Comparison of ENCODE assay signal across 16 mouse cellular contexts in genomic region chr4:58146676-58147075, GRCm38 (mm10). TPM values are rescaled to one million over a fixed set of nuclear protein-coding genes. Genes with fewer than 3 reads are reported as not detected.
A peak's percentile ranks its signal among the peaks of the same experiment; 100 is the strongest.
DNase-seq lines count a peak whose midpoint lies in the region; ATAC-seq and TF ChIP-seq lines count a peak whose summit lies in the region.
"Had no signal": no experiment of that assay in that cellular context is flagged by ENCODE, and none has a peak within 500 bp of the region (broad histone marks: within the 10 kb centered on the region; RNA-seq: fewer than 3 reads in every experiment).

No protein-coding gene starts in this region.

- peak; percentile 35 for TF ChIP-seq CTCF in hindbrain, postnatal 0 days (IDR thresholded peaks at IDR 0.05; ENCODE audit: low read depth)

- ATAC-seq in hindbrain, postnatal 0 days: no peak
- ATAC-seq in hindbrain, embryonic 13.5 days (ENCODE audit: low FRiP score): no peak
- no peak for ATAC-seq in midbrain, embryonic 11.5 days (ENCODE audit: low FRiP score)
- no peak for ATAC-seq in erythroid progenitor cell, adult 5-6 weeks (replicated peaks; ENCODE audit: low FRiP score, poor library complexity, severe bottlenecking)
- ATAC-seq: forebrain, embryonic 15.5 days had no signal

- no peaks in the 10 kb centered on the region for H3K4me1 ChIP-seq in hindbrain, postnatal 0 days (ENCODE audit: insufficient read depth, low read length)
- H3K4me1 ChIP-seq in hindbrain, embryonic 13.5 days (replicated peaks): no peaks in the 10 kb centered on the region
- H3K4me1 ChIP-seq in midbrain, embryonic 11.5 days (ENCODE audit: control insufficient read depth, insufficient read depth, low read length): no peaks in the 10 kb centered on the region
- H3K4me1 ChIP-seq in midbrain, embryonic 10.5 days: no peaks in the 10 kb centered on the region
- H3K4me1 ChIP-seq: embryonic facial prominence, embryonic 15.5 days; forebrain, embryonic 15.5 days had no signal

- whole genome bisulfite sequencing in hindbrain, postnatal 0 days: 93% methylated on average over 2 of the region's 2 CpGs
- WGBS in hindbrain, embryonic 13.5 days: 96% methylated on average over 2 of the region's 2 CpGs
- WGBS in midbrain, embryonic 11.5 days: 91% methylated on average over 2 of the region's 2 CpGs
- WGBS in midbrain, embryonic 10.5 days: 93% methylated on average over 2 of the region's 2 CpGs

- no peak overlapping the region for H3K4me3 ChIP-seq in hindbrain, postnatal 0 days (ENCODE audit: low read length)
- no peak overlapping the region for H3K4me3 ChIP-seq in hindbrain, embryonic 13.5 days
- no peak overlapping the region for H3K4me3 ChIP-seq in midbrain, embryonic 11.5 days (ENCODE audit: low read depth, low read length)
- no peak overlapping the region for H3K4me3 ChIP-seq in midbrain, embryonic 10.5 days
- H3K4me3 ChIP-seq: embryonic facial prominence, embryonic 15.5 days; forebrain, embryonic 15.5 days had no signal

- H3K27me3 ChIP-seq in hindbrain, postnatal 0 days (ENCODE audit: insufficient read depth, low read length): no peaks in the 10 kb centered on the region
- H3K27me3 ChIP-seq in hindbrain, embryonic 13.5 days: no peaks in the 10 kb centered on the region
- H3K27me3 ChIP-seq in midbrain, embryonic 11.5 days (ENCODE audit: control insufficient read depth, insufficient read depth, low read length): no peaks in the 10 kb centered on the region
- no peaks in the 10 kb centered on the region for H3K27me3 ChIP-seq in midbrain, embryonic 10.5 days (ENCODE audit: low read depth, poor library complexity, severe bottlenecking)
- H3K27me3 ChIP-seq: CH12.LX; embryonic facial prominence, embryonic 15.5 days; forebrain, embryonic 15.5 days had no signal

- no peaks in the 10 kb centered on the region for H3K9me3 ChIP-seq in hindbrain, postnatal 0 days (ENCODE audit: low read length)
- H3K9me3 ChIP-seq in hindbrain, embryonic 13.5 days: no peaks in the 10 kb centered on the region
- no peaks in the 10 kb centered on the region for H3K9me3 ChIP-seq in midbrain, embryonic 11.5 days (ENCODE audit: control insufficient read depth, low read length)
- peaks cover 3% of the 10 kb centered on the region; the same call in 1 of the 2 replicates for H3K9me3 ChIP-seq in midbrain, embryonic 10.5 days (replicated peaks)
- H3K9me3 ChIP-seq: embryonic facial prominence, embryonic 15.5 days; forebrain, embryonic 15.5 days had no signal

- no peaks in the 10 kb centered on the region for H3K36me3 ChIP-seq in hindbrain, postnatal 0 days (ENCODE audit: insufficient read depth, low read length)
- H3K36me3 ChIP-seq in hindbrain, embryonic 13.5 days: no peaks in the 10 kb centered on the region
- no peaks in the 10 kb centered on the region for H3K36me3 ChIP-seq in midbrain, embryonic 11.5 days (ENCODE audit: control insufficient read depth, insufficient read depth, low read length)
- H3K36me3 ChIP-seq in midbrain, embryonic 10.5 days: no peaks in the 10 kb centered on the region
- H3K36me3 ChIP-seq: embryonic facial prominence, embryonic 15.5 days; forebrain, embryonic 15.5 days had no signal

- no peak for DNase-seq in hindbrain, postnatal 0 days (ENCODE audit: low spot score)
- peak; percentile 83 for DNase-seq in midbrain, embryonic 11.5 days (ENCODE audit: low spot score, missing footprints)
- DNase-seq in midbrain, embryonic 10.5 days (ENCODE audit: low spot score): no peak
- DNase-seq in NIH3T3 (ENCODE audit: low read depth): peak; percentile 34
- peak; percentile 9 for DNase-seq in testis, postnatal 14 days (ENCODE audit: low spot score)
- DNase-seq: adrenal gland, adult 2 months; gastrocnemius, postnatal 25 days; kidney, postnatal 14 days; layer of hippocampus, postnatal 36 days; retina, postnatal 1 day had no signal

- no peak overlapping the region for H3K27ac ChIP-seq in hindbrain, postnatal 0 days
- H3K27ac ChIP-seq in hindbrain, embryonic 13.5 days: no peak overlapping the region
- H3K27ac ChIP-seq in midbrain, embryonic 11.5 days (ENCODE audit: low read depth, low read length): no peak overlapping the region
- no peak overlapping the region for H3K27ac ChIP-seq in midbrain, embryonic 10.5 days (replicated peaks)
- H3K27ac ChIP-seq: embryonic facial prominence, embryonic 15.5 days; forebrain, embryonic 15.5 days; hindbrain, embryonic 14.5 days had no signal

- H3K4me2 ChIP-seq in hindbrain, postnatal 0 days (ENCODE audit: low read depth, low read length): no peak overlapping the region
- H3K4me2 ChIP-seq in hindbrain, embryonic 13.5 days: no peak overlapping the region
- H3K4me2 ChIP-seq in midbrain, embryonic 11.5 days: no peak overlapping the region
- H3K4me2 ChIP-seq: embryonic facial prominence, embryonic 15.5 days; forebrain, embryonic 15.5 days; hindbrain, embryonic 14.5 days had no signal

- H3K9ac ChIP-seq in hindbrain, postnatal 0 days (replicated peaks; ENCODE audit: low read length): no peak overlapping the region
- H3K9ac ChIP-seq in hindbrain, embryonic 13.5 days: no peak overlapping the region
- H3K9ac ChIP-seq in midbrain, embryonic 11.5 days (ENCODE audit: low read length): no peak overlapping the region
- H3K9ac ChIP-seq: embryonic facial prominence, embryonic 15.5 days; forebrain, embryonic 15.5 days; hindbrain, embryonic 14.5 days had no signal

RNA-seq across cellular contexts. Expression of gene Svep1, which starts 60.0 kb away (rescaled TPM):
- total RNA-seq in hindbrain, postnatal 0 days (2014; rRNA removed): 8.4 and 10.4 TPM in 2 replicates
- 2.1 and 2.2 TPM in 2 replicates for polyA plus RNA-seq in hindbrain, postnatal 0 days (2015; fragmentation: Nextera tagmentation; extraction: Ambion mirVana)
- 0.55 and 0.74 TPM in 2 replicates for polyA plus RNA-seq in hindbrain, embryonic 13.5 days (2015; fragmentation: Nextera tagmentation; extraction: Ambion mirVana)
- polyA plus RNA-seq in midbrain, embryonic 11.5 days (2014; fragmentation: Nextera tagmentation; extraction: Ambion mirVana): 1.7 and 2.2 TPM in 2 replicates
- 1.8 and 2.7 TPM in 2 replicates for polyA plus RNA-seq in midbrain, embryonic 10.5 days (2016; fragmentation: Nextera tagmentation; extraction: Ambion mirVana)
- total RNA-seq in erythroid progenitor cell, adult 5-6 weeks (2015; ENCODE audit: low replicate concordance): not detected in 2 replicates
- 0.26 and 0.30 TPM in 2 replicates for total RNA-seq in erythroid progenitor cell, adult 5-6 weeks (2017; ENCODE audit: low replicate concordance)
- total RNA-seq: CH12.LX had no signal

Comparison
In these comparisons a context has a peak if more than half of its experiments do, and no peak if none do; other contexts are left out.
1. DNase-seq: peak in midbrain, embryonic 11.5 days (single experiment), NIH3T3 (single experiment) and testis, postnatal 14 days (single experiment); none in hindbrain, postnatal 0 days (single experiment) and midbrain, embryonic 10.5 days (single experiment).